Mouse (Mus musculus): Measurements from ENCODE around the gene Adh4. TPM values are rescaled to one million over a fixed set of nuclear protein-coding genes. Genes with fewer than 3 reads are reported as not detected.
"Not testable (repeated sequence)": the region's sequence is repeated elsewhere in the genome, so short reads cannot be mapped to it uniquely, and the experiment has no call there.

Gene Adh4
- polyA plus RNA-seq, 1 experiment: not detected

DNA sequence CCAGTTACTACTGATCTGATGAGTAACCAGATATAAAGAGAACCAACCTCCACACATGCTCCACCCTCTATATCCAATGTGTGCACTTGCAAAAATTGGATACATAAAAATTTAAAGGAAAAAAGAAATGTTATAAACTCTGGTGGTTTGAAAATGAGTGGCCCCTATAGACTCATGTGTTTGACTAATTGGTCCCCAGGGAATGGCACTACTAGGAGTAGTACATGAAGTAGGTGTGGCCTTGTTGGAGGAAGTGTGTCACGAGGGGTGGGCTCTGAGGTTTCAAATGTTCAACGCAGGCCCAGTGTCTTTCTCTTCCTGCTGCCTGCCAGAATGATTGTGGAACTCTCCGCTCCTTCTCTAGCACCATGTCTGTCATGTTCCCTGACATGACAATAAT is 46.6 kb downstream of the Adh4 start:
- H3K27ac ChIP-seq (ENCODE audit: insufficient read depth, low read length): no peak overlapping the region
- no peaks in the 10 kb centered on the region for H3K4me1 ChIP-seq (ENCODE audit: control insufficient read depth, insufficient read depth, low read length)
- TF ChIP-seq POLR2A (IDR thresholded peaks at IDR 0.05; ENCODE audit: low read depth, low read length): no peak
- TF ChIP-seq CTCF (IDR thresholded peaks at IDR 0.05; ENCODE audit: borderline replicate concordance, insufficient read depth, low read length): no peak
- no peak overlapping the region for H3K4me3 ChIP-seq (ENCODE audit: insufficient read depth, low read length)

GRCm38 (mm10) chr3:138463137-138463536 is 47.9 kb downstream of the Adh4 start:
- H3K4me3 ChIP-seq (ENCODE audit: insufficient read depth, low read length): no peak overlapping the region
- no peaks in the 10 kb centered on the region for H3K4me1 ChIP-seq (ENCODE audit: control insufficient read depth, insufficient read depth, low read length)
- TF ChIP-seq POLR2A (IDR thresholded peaks at IDR 0.05; ENCODE audit: low read depth, low read length) (no peak), CTCF (IDR thresholded peaks at IDR 0.05; ENCODE audit: borderline replicate concordance, insufficient read depth, low read length) (peak; percentile 42; the same call in 1 of the 2 replicates)
- no peak overlapping the region for H3K27ac ChIP-seq (ENCODE audit: insufficient read depth, low read length)

- no peak overlapping the region for H3K4me3 ChIP-seq (ENCODE audit: insufficient read depth, low read length)
- H3K27ac ChIP-seq (ENCODE audit: insufficient read depth, low read length): no peak overlapping the region
- no peak for TF ChIP-seq CTCF (IDR thresholded peaks at IDR 0.05; ENCODE audit: borderline replicate concordance, insufficient read depth, low read length)
- no peak for TF ChIP-seq POLR2A (IDR thresholded peaks at IDR 0.05; ENCODE audit: low read depth, low read length)
- no peaks in the 10 kb centered on the region for H3K4me1 ChIP-seq (ENCODE audit: control insufficient read depth, insufficient read depth, low read length)
Observed at GRCm38 (mm10) chr3:138463807-138464206, 48.5 kb downstream of the Adh4 start.

DNA sequence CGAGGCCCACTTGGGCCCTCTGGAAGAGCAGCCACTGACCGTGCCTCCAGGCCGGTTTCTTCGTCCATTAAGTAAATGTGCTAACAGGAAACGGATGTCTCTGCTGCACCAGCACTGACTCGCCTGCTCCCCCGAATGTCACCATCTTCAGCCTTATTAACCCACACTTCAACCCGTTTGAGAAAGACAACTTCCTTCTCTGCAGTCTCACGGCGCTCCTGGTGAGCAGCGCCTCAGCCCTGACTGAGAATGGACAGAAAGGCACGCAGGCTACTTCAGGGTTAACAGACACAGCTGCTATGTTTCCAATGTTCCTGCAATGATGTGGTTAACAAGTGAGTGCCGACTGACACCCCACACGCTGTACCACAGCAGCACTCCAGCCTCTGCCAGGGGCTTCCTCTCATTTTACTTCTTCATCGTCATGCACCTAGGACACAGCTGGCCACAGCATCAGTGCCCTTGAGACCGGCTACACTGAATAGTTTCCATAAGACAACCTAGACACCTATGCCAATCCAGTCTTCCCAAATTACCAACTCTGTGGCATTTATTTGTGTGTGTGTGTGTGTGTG is 49.4 kb downstream of the Adh4 start:
- Histone ChIP-seq H3K27ac (ENCODE audit: insufficient read depth, low read length) (no peak overlapping the region), H3K4me3 (ENCODE audit: insufficient read depth, low read length) (no peak overlapping the region), H3K4me1 (ENCODE audit: control insufficient read depth, insufficient read depth, low read length) (no peaks in the 10 kb centered on the region)
- TF ChIP-seq CTCF (IDR thresholded peaks at IDR 0.05; ENCODE audit: borderline replicate concordance, insufficient read depth, low read length) (no peak), POLR2A (IDR thresholded peaks at IDR 0.05; ENCODE audit: low read depth, low read length) (no peak)

- not testable (repeated sequence) for H3K27ac ChIP-seq (ENCODE audit: insufficient read depth, low read length); H3K4me3 ChIP-seq (ENCODE audit: insufficient read depth, low read length); H3K4me1 ChIP-seq (ENCODE audit: control insufficient read depth, insufficient read depth, low read length)
Observed at GRCm38 (mm10) chr3:138466656-138467055, 51.4 kb downstream of the Adh4 start.

DNA sequence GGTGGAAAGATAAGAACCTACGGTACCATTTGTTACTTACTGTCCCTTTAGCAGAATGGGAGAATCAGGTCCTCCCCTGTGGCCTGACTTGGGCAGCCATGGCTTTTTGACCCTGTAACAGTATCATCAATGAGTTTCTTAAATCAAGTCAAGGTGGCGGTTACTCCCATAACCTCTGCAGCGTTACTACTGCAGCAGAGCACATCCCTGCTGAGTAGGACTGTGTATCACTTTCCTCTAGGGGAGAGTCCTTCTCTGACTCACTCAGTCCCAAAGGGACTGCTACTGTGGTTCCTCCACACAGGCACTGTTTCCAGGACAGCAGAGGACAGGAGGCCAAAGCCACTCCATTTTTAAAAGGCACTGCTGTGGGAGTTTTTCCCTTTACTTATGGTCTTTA is 55.8 kb downstream of the Adh4 start:
- TF ChIP-seq POLR2A (IDR thresholded peaks at IDR 0.05; ENCODE audit: low read depth, low read length) (no peak), CTCF (IDR thresholded peaks at IDR 0.05; ENCODE audit: borderline replicate concordance, insufficient read depth, low read length) (no peak)
- Histone ChIP-seq H3K4me1 (ENCODE audit: control insufficient read depth, insufficient read depth, low read length) (no peaks in the 10 kb centered on the region), H3K27ac (ENCODE audit: insufficient read depth, low read length) (no peak overlapping the region), H3K4me3 (ENCODE audit: insufficient read depth, low read length) (no peak overlapping the region)

- Histone ChIP-seq H3K4me1 (ENCODE audit: control insufficient read depth, insufficient read depth, low read length) (no peaks in the 10 kb centered on the region; the same call in 1 of the 2 replicates), H3K27ac (ENCODE audit: insufficient read depth, low read length) (no peak overlapping the region), H3K4me3 (ENCODE audit: insufficient read depth, low read length) (no peak overlapping the region)
- TF ChIP-seq POLR2A (IDR thresholded peaks at IDR 0.05; ENCODE audit: low read depth, low read length): no peak
- TF ChIP-seq CTCF (IDR thresholded peaks at IDR 0.05; ENCODE audit: borderline replicate concordance, insufficient read depth, low read length): no peak
Observed at GRCm38 (mm10) chr3:138479489-138479888, 64.2 kb downstream of the Adh4 start.

Other genes with a start within 250 kb of the Adh4 start
- not detected in 2 replicates for gene 4930579F01Rik, start 221.6 kb upstream of the Adh4 start, polyA plus RNA-seq (2011; ENCODE audit: insufficient read length, low read depth, missing spikeins)
- gene Adh7, start 197.7 kb upstream of the Adh4 start, polyA plus RNA-seq (2011; ENCODE audit: insufficient read length, low read depth, missing spikeins): 5.4 and 11.9 TPM in 2 replicates
- 2.2 and 7.2 TPM in 2 replicates for gene Adh1, start 154.5 kb upstream of the Adh4 start, polyA plus RNA-seq (2011; ENCODE audit: insufficient read length, low read depth, missing spikeins)
- not detected in 2 replicates for gene Adh6a, start 102.2 kb upstream of the Adh4 start, polyA plus RNA-seq (2011; ENCODE audit: insufficient read length, low read depth, missing spikeins)
- gene Adh6b, start 73.7 kb upstream of the Adh4 start, polyA plus RNA-seq (2011; ENCODE audit: insufficient read length, low read depth, missing spikeins): not detected in 2 replicates
- 124 and 129 TPM in 2 replicates for gene Adh5, start 27.6 kb downstream of the Adh4 start, polyA plus RNA-seq (2011; ENCODE audit: insufficient read length, low read depth, missing spikeins)
- 62.3 and 63.5 TPM in 2 replicates for gene Metap1, start 74.0 kb downstream of the Adh4 start, polyA plus RNA-seq (2011; ENCODE audit: insufficient read length, low read depth, missing spikeins)
- gene Eif4e, start 110.7 kb downstream of the Adh4 start, polyA plus RNA-seq (2011; ENCODE audit: insufficient read length, low read depth, missing spikeins): 248 and 280 TPM in 2 replicates